Mouse (Mus musculus) cortical plate, adult 2 months (tissue): ENCODE data around the gene Hectd1. TPM values are rescaled to one million over a fixed set of nuclear protein-coding genes. Genes with fewer than 3 reads are reported as not detected.

Experiments
- H3K27ac ChIP-seq: fragments of 200-500 bp; 2 replicates; pipeline ENCODE4 v1.5.1; 2012; ENCODE audit warnings: low read length, control low read depth, inconsistent platforms; ENCODE audit not compliant: insufficient read depth
- H3K4me1 ChIP-seq: fragments of 200-500 bp; 2 replicates; pipeline ENCODE4 v1.6.1; 2011; ENCODE audit warnings: low read length; ENCODE audit not compliant: control insufficient read depth, insufficient read depth
- H3K4me3 ChIP-seq: fragments of 200-500 bp; 2 replicates; pipeline ENCODE4 v1.5.1; 2011; ENCODE audit warnings: mild to moderate bottlenecking, low read length, control low read depth; ENCODE audit not compliant: insufficient read depth
- CTCF ChIP-seq: fragments of 200-500 bp; IDR thresholded peaks from 2 replicates; pipeline ENCODE4 v1.5.1; 2011; ENCODE audit warnings: mild to moderate bottlenecking, control low read depth, low read length; ENCODE audit not compliant: insufficient read depth; ENCODE audit errors: extremely low read depth
- POLR2A ChIP-seq: fragments of 200-500 bp; IDR thresholded peaks from 2 replicates; pipeline ENCODE4 v1.6.1; 2011; ENCODE audit warnings: mild to moderate bottlenecking, low read length, control low read depth; ENCODE audit not compliant: insufficient read depth; ENCODE audit errors: extremely low read depth
- polyA plus RNA-seq: library from polyadenylated mRNA; depleted of rRNA; stranded (reverse); fragments of >200 nt; gene quantifications from 2 replicates; pipeline ENCODE4 v1.2.3, GENCODE M21; 2012

Hectd1 gene
- polyA plus RNA-seq, 1 experiment: 33.0 TPM

- Histone ChIP-seq H3K4me3 (no peak overlapping the region), H3K27ac (no peak overlapping the region)
- no peak for TF ChIP-seq POLR2A
These were observed 17.8 kb downstream of the Hectd1 start for GRCm38 (mm10) chr12:51811388-51812140.

GRCm38 (mm10) chr12:51810564-51810963 lies 18.8 kb downstream of the Hectd1 start:
- no peak overlapping the region for H3K27ac ChIP-seq
- peaks cover 3% of the 10 kb centered on the region for H3K4me1 ChIP-seq
- H3K4me3 ChIP-seq: no peak overlapping the region
- TF ChIP-seq POLR2A (no peak), CTCF (no peak)

More at GRCm38 (mm10) chr12:51811388-51812140, 17.8 kb downstream of the Hectd1 start:
- peaks cover 3% of the 10 kb centered on the region for H3K4me1 ChIP-seq

- TF ChIP-seq CTCF (peak; percentile 31), POLR2A (no peak)
- no peaks in the 10 kb centered on the region for H3K4me1 ChIP-seq
- H3K27ac ChIP-seq: no peak overlapping the region
- no peak overlapping the region for H3K4me3 ChIP-seq
These were observed 44.5 kb downstream of the Hectd1 start for GRCm38 (mm10) chr12:51784842-51785241.

GRCm38 (mm10) chr12:51768702-51769101 lies 60.6 kb downstream of the Hectd1 start:
- no peak overlapping the region for H3K4me3 ChIP-seq
- no peak overlapping the region for H3K27ac ChIP-seq
- no peaks in the 10 kb centered on the region for H3K4me1 ChIP-seq
- TF ChIP-seq CTCF: no peak

GRCm38 (mm10) chr12:51767454-51767853 lies 61.9 kb downstream of the Hectd1 start:
- Histone ChIP-seq H3K27ac (no peak overlapping the region), H3K4me3 (no peak overlapping the region)
- no peak for TF ChIP-seq POLR2A
- TF ChIP-seq CTCF: no peak

GRCm38 (mm10) chr12:51759374-51759773 lies 70.0 kb downstream of the Hectd1 start:
- Histone ChIP-seq H3K4me3 (no peak overlapping the region), H3K27ac (no peak overlapping the region), H3K4me1 (no peaks in the 10 kb centered on the region)
- no peak for TF ChIP-seq CTCF
- TF ChIP-seq POLR2A: no peak

More at GRCm38 (mm10) chr12:51767454-51767853, 61.9 kb downstream of the Hectd1 start:
- no peaks in the 10 kb centered on the region for H3K4me1 ChIP-seq

GRCm38 (mm10) chr12:51756599-51756961 lies 72.8 kb downstream of the Hectd1 start:
- no peak overlapping the region for H3K27ac ChIP-seq
- H3K4me1 ChIP-seq: no peaks in the 10 kb centered on the region
- no peak for TF ChIP-seq CTCF
- no peak for TF ChIP-seq POLR2A
- no peak overlapping the region for H3K4me3 ChIP-seq

GRCm38 (mm10) chr12:51755938-51756598 lies 73.3 kb downstream of the Hectd1 start:
- Histone ChIP-seq H3K4me3 (no peak overlapping the region), H3K4me1 (no peaks in the 10 kb centered on the region), H3K27ac (no peak overlapping the region)
- TF ChIP-seq POLR2A (no peak), CTCF (no peak)

- no peak overlapping the region for H3K4me3 ChIP-seq
- no peak overlapping the region for H3K27ac ChIP-seq
- TF ChIP-seq CTCF (no peak), POLR2A (no peak)
- no peaks in the 10 kb centered on the region for H3K4me1 ChIP-seq
These were observed 82.0 kb downstream of the Hectd1 start for GRCm38 (mm10) chr12:51747348-51747747.

- H3K4me3 ChIP-seq: no peak overlapping the region
These were observed 84.4 kb downstream of the Hectd1 start for GRCm38 (mm10) chr12:51744957-51745356.

More at GRCm38 (mm10) chr12:51744957-51745356, 84.4 kb downstream of the Hectd1 start:
- H3K27ac ChIP-seq: no peak overlapping the region
- TF ChIP-seq CTCF (no peak), POLR2A (no peak)
- no peaks in the 10 kb centered on the region for H3K4me1 ChIP-seq
